Mouse (Mus musculus): Measurements from ENCODE around the gene Abraxas2. TPM values are rescaled to one million over a fixed set of nuclear protein-coding genes. Genes with fewer than 3 reads are reported as not detected.

Abraxas2 gene
- total and polyA plus RNA-seq, 3 experiments: 9.8 to 21.3 (median 20.3) TPM

GRCm38 (mm10) chr7:132894841-132895555 is 36.0 kb downstream of the Abraxas2 start:
- DNase-seq: peak in 1 of 2 experiments; percentile 44
- TF ChIP-seq POLR2A (IDR thresholded peaks at IDR 0.05; ENCODE audit: insufficient read depth, low read depth, low read length) (no peak), EP300 (IDR thresholded peaks at IDR 0.05; ENCODE audit: insufficient read depth, low read depth, low read length) (no peak), CTCF (IDR thresholded peaks at IDR 0.05) (no peak)
- Histone ChIP-seq H3K9ac (ENCODE audit: low read depth, low read length) (no peak overlapping the region), H3K4me1 (ENCODE audit: control insufficient read depth, insufficient read depth, low read length) (peaks cover 7% of the 10 kb centered on the region; the same call in 1 of the 2 replicates), H3K36me3 (ENCODE audit: control insufficient read depth, insufficient read depth, low read length) (no peaks in the 10 kb centered on the region), H3K79me2 (replicated peaks; ENCODE audit: control insufficient read depth, insufficient read depth, low read length) (no peaks in the 10 kb centered on the region), H3K27me3 (ENCODE audit: control insufficient read depth, insufficient read depth, low read length) (no peaks in the 10 kb centered on the region), H3K4me3 (no peak overlapping the region), H3K27ac (peak overlapping the region; percentile 78)
- intact Hi-C loops (cut with DNase I): loop anchor here (5.0 kb wide), 1 partner anchor 238 kb away; no protein-coding TSS in a partner anchor
- WGBS: 29% methylated on average over 7 of the region's 7 CpGs

GRCm38 (mm10) chr7:132896206-132896815 is 37.3 kb downstream of the Abraxas2 start:
- no peaks in the 10 kb centered on the region for H3K27me3 ChIP-seq (ENCODE audit: control insufficient read depth, insufficient read depth, low read length)
- H3K79me2 ChIP-seq (replicated peaks; ENCODE audit: control insufficient read depth, insufficient read depth, low read length): no peaks in the 10 kb centered on the region
- peaks cover 7% of the 10 kb centered on the region; the same call in 1 of the 2 replicates for H3K4me1 ChIP-seq (ENCODE audit: control insufficient read depth, insufficient read depth, low read length)
- H3K36me3 ChIP-seq (ENCODE audit: control insufficient read depth, insufficient read depth, low read length): no peaks in the 10 kb centered on the region
- WGBS: 50% methylated on average over 9 of the region's 9 CpGs
- peak overlapping the region; percentile 78 for H3K27ac ChIP-seq
- TF ChIP-seq CTCF (IDR thresholded peaks at IDR 0.05): no peak
- TF ChIP-seq EP300 (IDR thresholded peaks at IDR 0.05; ENCODE audit: insufficient read depth, low read depth, low read length): no peak
- no peak for TF ChIP-seq POLR2A (IDR thresholded peaks at IDR 0.05; ENCODE audit: insufficient read depth, low read depth, low read length)
- no peak overlapping the region for H3K9ac ChIP-seq (ENCODE audit: low read depth, low read length)
- intact Hi-C loops (cut with DNase I): loop anchor here (5.0 kb wide), 1 partner anchor 239 kb away; no protein-coding TSS in a partner anchor
- H3K4me3 ChIP-seq: no peak overlapping the region
- DNase-seq: peak; percentile 40 to 43

- Histone ChIP-seq H3K27me3 (ENCODE audit: control insufficient read depth, insufficient read depth, low read length) (no peaks in the 10 kb centered on the region), H3K79me2 (replicated peaks; ENCODE audit: control insufficient read depth, insufficient read depth, low read length) (no peaks in the 10 kb centered on the region), H3K4me1 (ENCODE audit: control insufficient read depth, insufficient read depth, low read length) (peaks cover 6% of the 10 kb centered on the region; the same call in 1 of the 2 replicates), H3K27ac (no peak overlapping the region; the same call in 1 of the 2 replicates), H3K9ac (ENCODE audit: low read depth, low read length) (no peak overlapping the region), H3K36me3 (ENCODE audit: control insufficient read depth, insufficient read depth, low read length) (no peaks in the 10 kb centered on the region), H3K4me3 (no peak overlapping the region)
- no peak for DNase-seq
- intact Hi-C loops (cut with DNase I): loop anchor here (5.0 kb wide), 1 partner anchor 240 kb away; no protein-coding TSS in a partner anchor
- TF ChIP-seq EP300 (IDR thresholded peaks at IDR 0.05; ENCODE audit: insufficient read depth, low read depth, low read length) (no peak), CTCF (IDR thresholded peaks at IDR 0.05) (peak; percentile 23)
- WGBS: 92% methylated on average over 10 of the region's 10 CpGs
Observed at GRCm38 (mm10) chr7:132897258-132897657, 38.2 kb downstream of the Abraxas2 start.

GRCm38 (mm10) chr7:132898234-132898633 is 39.2 kb downstream of the Abraxas2 start:
- no peak overlapping the region for H3K9ac ChIP-seq (ENCODE audit: low read depth, low read length)

GRCm38 (mm10) chr7:132900826-132901531 is 42.0 kb downstream of the Abraxas2 start:
- H3K36me3 ChIP-seq (ENCODE audit: control insufficient read depth, insufficient read depth, low read length): no peaks in the 10 kb centered on the region
- no peak for TF ChIP-seq POLR2A (IDR thresholded peaks at IDR 0.05; ENCODE audit: insufficient read depth, low read depth, low read length)
- no peak for TF ChIP-seq EP300 (IDR thresholded peaks at IDR 0.05; ENCODE audit: insufficient read depth, low read depth, low read length)
- no peak for TF ChIP-seq CTCF (IDR thresholded peaks at IDR 0.05)
- WGBS: 35% methylated on average over 2 of the region's 2 CpGs
- H3K27ac ChIP-seq: peak overlapping the region; percentile 78
- intact Hi-C loops (cut with DNase I): no loop called here
- H3K4me1 ChIP-seq (ENCODE audit: control insufficient read depth, insufficient read depth, low read length): no peaks in the 10 kb centered on the region; the same call in 1 of the 2 replicates
- no peak overlapping the region for H3K9ac ChIP-seq (ENCODE audit: low read depth, low read length)
- H3K79me2 ChIP-seq (replicated peaks; ENCODE audit: control insufficient read depth, insufficient read depth, low read length): no peaks in the 10 kb centered on the region
- DNase-seq: peak; percentile 36 to 40
- no peaks in the 10 kb centered on the region for H3K27me3 ChIP-seq (ENCODE audit: control insufficient read depth, insufficient read depth, low read length)
- H3K4me3 ChIP-seq: no peak overlapping the region

More at GRCm38 (mm10) chr7:132898234-132898633, 39.2 kb downstream of the Abraxas2 start:
- 88% methylated on average over 2 of the region's 2 CpGs for WGBS
- H3K79me2 ChIP-seq (replicated peaks; ENCODE audit: control insufficient read depth, insufficient read depth, low read length): no peaks in the 10 kb centered on the region
- no peak for DNase-seq
- H3K36me3 ChIP-seq (ENCODE audit: control insufficient read depth, insufficient read depth, low read length): no peaks in the 10 kb centered on the region
- peaks cover 4% of the 10 kb centered on the region; the same call in 1 of the 2 replicates for H3K4me1 ChIP-seq (ENCODE audit: control insufficient read depth, insufficient read depth, low read length)
- intact Hi-C loops (cut with DNase I): loop anchor here (5.0 kb wide), 1 partner anchor 241 kb away; no protein-coding TSS in a partner anchor
- no peak overlapping the region for H3K27ac ChIP-seq
- no peaks in the 10 kb centered on the region for H3K27me3 ChIP-seq (ENCODE audit: control insufficient read depth, insufficient read depth, low read length)
- H3K4me3 ChIP-seq: no peak overlapping the region
- no peak for TF ChIP-seq POLR2A (IDR thresholded peaks at IDR 0.05; ENCODE audit: insufficient read depth, low read depth, low read length)
- TF ChIP-seq CTCF (IDR thresholded peaks at IDR 0.05): peak; percentile 78
